Mouse (Mus musculus): ENCODE results near the gene Zc3hav1. TPM values are rescaled to one million over a fixed set of nuclear protein-coding genes. Genes with fewer than 3 reads are reported as not detected.
A peak's percentile ranks its signal among the peaks of the same experiment; 100 is the strongest.

Zc3hav1 gene
- polyA plus RNA-seq, 1 experiment: 12.2 TPM

GRCm38 (mm10) chr6:38293708-38294107 is 60.7 kb downstream of the Zc3hav1 start:
- WGBS: 90% methylated on average over 3 of the region's 3 CpGs
- Histone ChIP-seq H3K4me3 (ENCODE audit: insufficient read depth, low read depth, low read length) (no peak overlapping the region), H3K27me3 (replicated peaks; ENCODE audit: control insufficient read depth, insufficient read depth, low read length) (no peaks in the 10 kb centered on the region)

DNA sequence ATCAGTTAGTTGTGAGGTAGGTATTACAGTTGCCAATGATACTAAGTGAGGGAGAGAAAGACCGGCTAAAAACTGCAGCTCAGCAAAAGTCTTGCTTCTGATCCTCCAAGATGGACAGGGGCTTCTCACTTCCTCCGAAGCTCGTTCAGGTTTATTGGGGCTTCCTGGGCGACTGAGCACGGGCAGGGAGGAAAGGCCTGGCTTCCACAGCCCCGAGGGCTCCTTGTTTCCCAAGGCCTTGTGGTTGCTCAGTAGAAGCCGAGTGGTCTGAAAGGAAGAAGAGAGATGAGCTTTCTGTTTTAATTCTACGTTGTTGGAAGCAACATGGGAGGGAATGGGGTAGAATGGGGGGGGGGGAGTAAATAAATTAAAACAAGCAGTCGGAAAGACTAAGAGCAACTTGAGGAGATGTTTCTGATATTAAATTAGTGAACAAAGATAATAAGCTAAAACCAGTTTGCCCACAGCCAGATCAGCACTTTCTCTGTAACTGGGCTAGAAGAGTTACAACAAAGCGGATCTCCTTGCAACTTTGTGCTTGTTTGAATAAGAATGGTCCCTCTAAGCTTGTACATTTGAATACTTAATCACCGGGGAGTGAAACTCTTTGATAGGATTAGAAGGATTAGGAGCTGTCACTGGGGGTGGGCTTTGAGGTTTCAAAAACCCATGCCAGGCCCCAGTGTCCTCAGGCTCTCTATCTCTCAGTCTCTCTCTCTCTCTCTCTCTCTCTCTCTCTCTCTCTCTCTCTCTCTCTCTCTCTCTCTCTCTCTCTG is 61.3 kb downstream of the Zc3hav1 start:
- no peak for DNase-seq
- Histone ChIP-seq H3K4me3 (ENCODE audit: insufficient read depth, low read depth, low read length) (no peak overlapping the region), H3K27me3 (replicated peaks; ENCODE audit: control insufficient read depth, insufficient read depth, low read length) (no peaks in the 10 kb centered on the region), H3K27ac (ENCODE audit: insufficient read depth, low read depth, low read length) (no peak overlapping the region), H3K4me1 (ENCODE audit: control insufficient read depth, insufficient read depth, low read length) (no peaks in the 10 kb centered on the region), H3K36me3 (ENCODE audit: control insufficient read depth, insufficient read depth, low read length) (no peaks in the 10 kb centered on the region)
- no peak for TF ChIP-seq POLR2A (IDR thresholded peaks at IDR 0.05; ENCODE audit: low read depth, low read length)
- TF ChIP-seq CTCF (conservative IDR thresholded peaks at IDR 0.05; ENCODE audit: insufficient read depth, insufficient read length, low read depth, low read length): no peak
- 77% methylated on average over 11 of the region's 11 CpGs for WGBS

More at GRCm38 (mm10) chr6:38293708-38294107, 60.7 kb downstream of the Zc3hav1 start:
- TF ChIP-seq POLR2A (IDR thresholded peaks at IDR 0.05; ENCODE audit: low read depth, low read length) (no peak), CTCF (conservative IDR thresholded peaks at IDR 0.05; ENCODE audit: insufficient read depth, insufficient read length, low read depth, low read length) (no peak)
- Histone ChIP-seq H3K27ac (ENCODE audit: insufficient read depth, low read depth, low read length) (no peak overlapping the region), H3K4me1 (ENCODE audit: control insufficient read depth, insufficient read depth, low read length) (no peaks in the 10 kb centered on the region), H3K36me3 (ENCODE audit: control insufficient read depth, insufficient read depth, low read length) (no peaks in the 10 kb centered on the region)
- DNase-seq: no peak

DNA sequence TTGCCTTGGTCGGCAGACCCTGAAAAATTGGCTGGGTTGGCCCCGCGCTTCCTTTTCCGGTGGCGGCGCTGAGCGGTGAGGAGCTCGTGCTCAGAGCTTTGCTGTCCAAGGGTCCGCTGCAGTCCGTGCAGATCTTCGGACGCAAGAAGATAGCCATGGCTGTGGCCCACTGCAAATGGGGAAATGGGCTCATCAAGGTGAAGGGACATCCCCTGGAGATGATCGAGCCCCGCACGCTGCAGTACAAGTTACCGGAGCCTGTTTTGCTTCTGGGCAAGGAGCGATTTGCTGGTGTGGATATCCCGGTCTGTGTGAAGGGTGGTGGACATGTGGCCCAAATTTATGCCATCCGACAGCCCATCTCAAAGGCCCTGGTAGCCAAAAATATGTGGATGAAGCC is 70.0 kb downstream of the Zc3hav1 start:
- H3K4me3 ChIP-seq (ENCODE audit: insufficient read depth, low read depth, low read length): no peak overlapping the region
- TF ChIP-seq CTCF (conservative IDR thresholded peaks at IDR 0.05; ENCODE audit: insufficient read depth, insufficient read length, low read depth, low read length) (no peak), POLR2A (IDR thresholded peaks at IDR 0.05; ENCODE audit: low read depth, low read length) (no peak)
- no peak for DNase-seq

DNA sequence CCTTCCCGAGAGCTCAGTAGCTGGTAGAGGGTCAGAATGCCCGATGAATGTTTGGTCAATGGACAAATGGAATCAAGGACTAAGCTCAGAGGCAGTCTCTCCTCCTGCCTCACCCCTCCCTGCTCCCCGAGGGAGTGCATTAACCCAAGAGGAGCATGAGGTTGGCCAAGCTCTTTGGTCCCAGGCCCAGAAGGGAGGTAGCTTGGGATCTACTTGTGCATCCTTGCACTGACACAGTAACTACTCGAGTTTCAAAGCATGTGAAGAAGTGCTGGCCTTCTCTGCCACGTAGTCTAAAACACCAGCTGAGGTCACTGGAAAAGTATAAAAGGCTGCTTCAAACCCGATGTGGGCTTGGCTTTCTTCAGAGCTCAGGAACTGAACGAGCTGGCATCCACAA is 89.9 kb downstream of the Zc3hav1 start:
- no peak overlapping the region for H3K4me3 ChIP-seq (ENCODE audit: insufficient read depth, low read depth, low read length)
- no peak for TF ChIP-seq POLR2A (IDR thresholded peaks at IDR 0.05; ENCODE audit: low read depth, low read length)
- no peak for TF ChIP-seq CTCF (conservative IDR thresholded peaks at IDR 0.05; ENCODE audit: insufficient read depth, insufficient read length, low read depth, low read length)
- H3K4me1 ChIP-seq (ENCODE audit: control insufficient read depth, insufficient read depth, low read length): no peaks in the 10 kb centered on the region
- H3K27ac ChIP-seq (ENCODE audit: insufficient read depth, low read depth, low read length): no peak overlapping the region
- 70% methylated on average over 7 of the region's 7 CpGs for WGBS
- H3K36me3 ChIP-seq (ENCODE audit: control insufficient read depth, insufficient read depth, low read length): no peaks in the 10 kb centered on the region
- DNase-seq: no peak
- H3K27me3 ChIP-seq (replicated peaks; ENCODE audit: control insufficient read depth, insufficient read depth, low read length): no peaks in the 10 kb centered on the region

More for the DNA sequence above, 70.0 kb downstream of the Zc3hav1 start:
- Histone ChIP-seq H3K4me1 (ENCODE audit: control insufficient read depth, insufficient read depth, low read length) (no peaks in the 10 kb centered on the region), H3K36me3 (ENCODE audit: control insufficient read depth, insufficient read depth, low read length) (no peaks in the 10 kb centered on the region), H3K27me3 (replicated peaks; ENCODE audit: control insufficient read depth, insufficient read depth, low read length) (no peaks in the 10 kb centered on the region), H3K27ac (ENCODE audit: insufficient read depth, low read depth, low read length) (no peak overlapping the region)
- over 99% methylated on average over 19 of the region's 19 CpGs for WGBS

GRCm38 (mm10) chr6:38263393-38264159 is 90.8 kb downstream of the Zc3hav1 start:
- Histone ChIP-seq H3K27ac (ENCODE audit: insufficient read depth, low read depth, low read length) (no peak overlapping the region), H3K36me3 (ENCODE audit: control insufficient read depth, insufficient read depth, low read length) (no peaks in the 10 kb centered on the region), H3K4me1 (ENCODE audit: control insufficient read depth, insufficient read depth, low read length) (no peaks in the 10 kb centered on the region), H3K4me3 (ENCODE audit: insufficient read depth, low read depth, low read length) (no peak overlapping the region), H3K27me3 (replicated peaks; ENCODE audit: control insufficient read depth, insufficient read depth, low read length) (no peaks in the 10 kb centered on the region)
- WGBS: 69% methylated on average over 5 of the region's 5 CpGs
- DNase-seq: peak; percentile 36
- no peak for TF ChIP-seq CTCF (conservative IDR thresholded peaks at IDR 0.05; ENCODE audit: insufficient read depth, insufficient read length, low read depth, low read length)

GRCm38 (mm10) chr6:38261877-38262276 is 92.5 kb downstream of the Zc3hav1 start:
- H3K4me1 ChIP-seq (ENCODE audit: control insufficient read depth, insufficient read depth, low read length): peaks cover 6% of the 10 kb centered on the region; the same call in 1 of the 2 replicates
- TF ChIP-seq CTCF (conservative IDR thresholded peaks at IDR 0.05; ENCODE audit: insufficient read depth, insufficient read length, low read depth, low read length) (no peak; the same call in 1 of the 2 replicates), POLR2A (IDR thresholded peaks at IDR 0.05; ENCODE audit: low read depth, low read length) (no peak)
- H3K4me3 ChIP-seq (ENCODE audit: insufficient read depth, low read depth, low read length): no peak overlapping the region
- no peak overlapping the region for H3K27ac ChIP-seq (ENCODE audit: insufficient read depth, low read depth, low read length)
- 76% methylated on average over 4 of the region's 4 CpGs for WGBS
- peak; percentile 32 for DNase-seq
- H3K27me3 ChIP-seq (replicated peaks; ENCODE audit: control insufficient read depth, insufficient read depth, low read length): no peaks in the 10 kb centered on the region
- H3K36me3 ChIP-seq (ENCODE audit: control insufficient read depth, insufficient read depth, low read length): no peaks in the 10 kb centered on the region

GRCm38 (mm10) chr6:38257506-38257905 is 96.9 kb downstream of the Zc3hav1 start:
- 69% methylated on average over 8 of the region's 8 CpGs for WGBS
- H3K36me3 ChIP-seq (ENCODE audit: control insufficient read depth, insufficient read depth, low read length): no peaks in the 10 kb centered on the region
- peak; percentile 88 for DNase-seq
- peak overlapping the region; percentile 89 for H3K27ac ChIP-seq (ENCODE audit: insufficient read depth, low read depth, low read length)
- no peak overlapping the region for H3K4me3 ChIP-seq (ENCODE audit: insufficient read depth, low read depth, low read length)
- TF ChIP-seq POLR2A (IDR thresholded peaks at IDR 0.05; ENCODE audit: low read depth, low read length) (no peak), CTCF (conservative IDR thresholded peaks at IDR 0.05; ENCODE audit: insufficient read depth, insufficient read length, low read depth, low read length) (no peak)
- H3K4me1 ChIP-seq (ENCODE audit: control insufficient read depth, insufficient read depth, low read length): peaks cover 16% of the 10 kb centered on the region; the same call in 1 of the 2 replicates
- H3K27me3 ChIP-seq (replicated peaks; ENCODE audit: control insufficient read depth, insufficient read depth, low read length): no peaks in the 10 kb centered on the region
